Mouse (Mus musculus): ENCODE data around the gene Parvg.

Gene Parvg

DNA sequence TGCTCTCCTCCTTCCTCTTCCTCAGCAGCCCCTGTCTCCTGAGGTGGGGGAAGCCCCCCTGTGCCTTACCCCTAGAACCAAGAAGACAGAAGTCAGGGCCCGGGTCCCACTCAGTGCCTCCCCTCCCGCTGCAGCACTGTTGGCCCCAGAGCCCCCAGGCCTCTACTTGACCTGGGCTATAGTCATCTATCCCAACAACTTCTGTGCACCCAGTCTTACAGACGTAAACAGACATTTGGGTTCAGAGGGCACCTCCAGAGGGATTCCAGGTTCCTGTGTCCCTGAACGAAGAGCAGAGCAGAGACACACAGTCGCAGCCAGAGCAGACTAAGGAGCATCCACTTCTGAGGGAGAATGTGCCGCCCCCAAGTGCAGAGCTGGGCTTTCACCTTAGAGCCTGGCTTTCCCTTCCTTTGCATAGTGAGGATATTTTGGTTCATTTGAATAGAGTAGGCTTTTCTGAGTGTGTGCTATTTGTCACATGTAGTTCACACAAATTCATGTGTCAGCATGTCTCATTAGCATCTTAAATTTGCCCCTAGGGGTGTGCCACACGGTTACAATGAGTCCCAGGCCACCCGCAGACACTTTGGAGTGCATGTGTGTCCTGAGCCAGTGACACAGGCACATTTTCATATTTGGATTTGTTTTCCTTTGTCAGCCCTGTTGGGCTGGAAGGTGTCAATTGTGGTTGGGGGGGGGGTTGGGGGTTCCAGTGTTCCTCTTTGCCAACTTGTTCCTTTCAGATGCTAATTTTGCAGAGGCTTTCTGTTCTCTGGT, 22.0 kb upstream of the Parvg start:
- in situ Hi-C loops (cut with MboI, MseI) = no loop called here

DNA sequence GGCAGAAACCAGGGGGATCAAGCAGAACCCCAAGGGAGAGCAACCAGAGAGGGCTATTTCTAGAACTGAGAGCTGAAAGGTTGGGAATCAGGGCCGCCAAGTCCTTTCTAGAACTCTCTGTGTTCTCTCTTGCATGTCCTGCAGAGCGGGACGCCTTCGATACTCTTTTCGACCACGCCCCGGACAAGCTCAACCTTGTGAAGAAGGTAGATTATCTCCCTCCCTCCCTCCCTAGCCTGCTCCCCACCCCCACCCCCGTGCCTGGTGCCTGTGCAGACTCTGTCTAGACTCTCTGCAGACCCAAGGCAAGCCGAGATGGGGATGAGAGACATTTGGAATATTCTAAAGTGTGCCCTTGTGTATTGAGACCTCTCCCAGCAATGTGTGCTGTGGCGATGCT, 20.6 kb upstream of the Parvg start:
- in situ Hi-C loops (cut with MboI, MseI) = no loop called here

DNA sequence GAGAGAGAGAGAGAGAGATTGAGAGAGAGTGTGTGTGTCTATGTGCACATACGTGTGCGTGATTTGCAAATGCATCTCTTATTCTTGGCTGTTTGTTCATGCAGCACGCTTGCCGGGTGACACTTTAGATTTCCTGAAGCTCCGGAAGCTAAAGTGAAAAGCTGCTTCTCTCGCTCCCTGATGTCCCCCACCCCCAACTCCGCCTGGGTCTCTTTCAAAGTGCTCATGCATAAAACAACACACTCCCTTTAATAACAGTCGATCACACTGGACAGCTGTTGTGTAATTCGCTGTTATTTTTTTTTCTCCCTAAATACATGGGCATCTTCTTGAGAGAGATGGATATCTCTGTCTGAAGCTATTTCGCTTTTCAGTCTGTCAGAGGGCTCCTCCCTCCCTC, 18.5 kb upstream of the Parvg start:
- in situ Hi-C loops (cut with MboI, MseI) = no loop called here

DNA sequence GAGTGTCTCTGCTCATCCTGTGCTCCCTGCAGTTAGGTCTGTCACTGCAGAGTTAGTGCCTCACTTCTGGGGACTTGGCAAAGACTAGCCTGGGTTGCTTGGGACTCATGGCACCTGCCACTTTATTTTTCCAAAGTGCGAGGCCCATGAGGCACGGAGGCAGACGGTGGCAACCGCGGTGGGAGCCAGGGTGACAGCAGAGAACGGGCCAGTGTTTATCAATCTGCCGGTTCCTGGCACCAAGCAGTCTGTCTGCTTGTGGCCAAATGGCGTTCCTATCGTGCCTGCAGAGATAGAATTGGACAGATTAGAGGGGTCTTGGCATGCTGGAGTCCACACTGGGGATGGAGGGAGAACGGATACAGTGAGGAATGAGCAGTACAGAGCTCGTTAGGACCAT, 13.6 kb upstream of the Parvg start:
- in situ Hi-C loops (cut with MboI, MseI) = no loop called here

DNA sequence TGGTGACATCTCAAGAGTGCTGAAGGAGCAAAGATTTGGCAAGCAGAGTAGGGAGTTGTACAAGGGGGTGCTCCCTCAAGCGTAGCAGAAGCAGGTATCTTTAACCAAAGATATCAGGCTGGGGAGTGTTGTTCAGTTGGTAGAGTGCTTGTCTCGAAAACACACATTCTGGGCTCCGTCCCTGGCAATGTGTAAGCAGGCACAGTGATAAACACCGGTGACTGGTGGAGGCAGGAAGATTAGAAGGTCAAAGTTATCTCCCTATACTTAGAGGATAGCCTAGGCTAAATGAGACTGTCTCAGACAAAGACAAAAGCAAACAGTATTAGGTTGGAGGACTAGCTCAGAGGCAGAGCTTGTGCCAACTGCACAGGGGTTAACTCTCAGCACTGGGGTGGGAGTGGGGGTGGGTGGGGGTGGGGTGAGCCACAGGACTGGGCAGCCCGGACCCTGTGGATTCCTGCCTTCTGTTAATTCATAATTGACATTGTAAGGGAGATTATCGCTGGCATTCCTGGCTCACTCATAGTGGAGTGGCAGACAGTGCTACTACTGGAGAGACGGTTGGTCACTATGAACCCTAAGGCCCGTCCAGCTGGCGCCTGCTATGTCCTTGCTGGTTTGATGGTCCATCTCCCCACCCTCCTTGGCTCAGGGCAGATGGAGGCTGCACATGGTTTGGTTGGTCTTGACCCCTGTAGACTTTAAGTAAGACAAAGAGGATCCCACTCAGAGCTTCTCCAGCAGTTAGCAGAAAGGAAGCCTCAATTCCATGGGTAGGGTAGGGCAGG, 12.3 kb upstream of the Parvg start:
- in situ Hi-C loops (cut with MboI, MseI) = no loop called here

DNA sequence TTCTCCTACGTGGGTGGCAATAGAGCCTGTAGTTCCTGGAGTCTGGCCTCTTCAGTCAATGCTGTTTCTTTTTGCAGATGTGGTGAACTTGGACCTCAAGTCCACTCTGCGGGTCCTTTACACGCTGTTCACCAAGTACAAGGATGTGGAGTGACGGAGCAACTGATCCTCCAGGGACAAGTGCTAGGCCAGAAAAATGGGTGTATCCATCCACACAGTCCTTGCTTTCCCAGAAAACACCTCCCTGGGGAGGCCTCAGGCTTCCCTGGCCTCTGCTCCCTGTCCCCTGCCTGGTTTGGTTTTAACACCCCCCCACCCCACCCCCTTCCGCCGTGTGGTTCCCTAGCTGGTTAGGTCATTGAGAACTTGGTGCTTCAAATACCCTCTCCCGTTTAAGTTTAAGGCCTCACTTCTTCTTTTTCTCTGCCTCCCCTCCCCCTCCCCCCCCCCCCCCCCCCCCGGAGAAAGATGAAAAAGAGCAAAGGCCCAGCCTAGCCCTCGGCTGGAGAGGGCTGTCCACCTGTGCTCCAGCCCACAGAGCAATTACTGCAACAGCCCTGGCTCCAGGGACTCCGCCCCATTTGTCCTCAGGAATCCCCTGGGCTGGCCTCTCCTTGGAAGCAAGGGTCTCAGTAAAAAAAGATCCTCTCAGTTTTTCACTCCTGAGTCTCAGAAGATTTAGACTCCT, 10.8 kb upstream of the Parvg start:
- in situ Hi-C loops (cut with MboI, MseI) = no loop called here

DNA sequence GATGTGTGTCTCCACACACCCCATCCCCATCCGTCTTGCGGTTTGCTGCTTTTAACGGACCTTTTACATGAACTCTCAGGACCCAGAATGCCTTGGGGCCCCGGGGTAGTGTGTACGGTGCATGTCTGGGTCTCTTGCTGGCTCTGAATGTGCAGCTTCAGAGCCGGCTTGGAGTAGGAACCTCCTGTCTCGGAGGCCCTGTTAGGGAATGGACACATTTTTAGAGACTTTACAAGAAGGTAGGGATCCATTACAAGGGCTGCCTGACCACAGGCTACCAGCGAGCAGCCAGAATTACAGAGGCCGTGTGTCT, 10.3 kb upstream of the Parvg start:
- in situ Hi-C loops (cut with MboI, MseI) = no loop called here

- in situ Hi-C loops (cut with MboI, MseI) = no loop called here
Observed at GRCm38 (mm10) chr15:84314420-84315080, 9.3 kb upstream of the Parvg start.

GRCm38 (mm10) chr15:84315276-84316046, 8.4 kb upstream of the Parvg start:
- in situ Hi-C loops (cut with MboI, MseI) = no loop called here

DNA sequence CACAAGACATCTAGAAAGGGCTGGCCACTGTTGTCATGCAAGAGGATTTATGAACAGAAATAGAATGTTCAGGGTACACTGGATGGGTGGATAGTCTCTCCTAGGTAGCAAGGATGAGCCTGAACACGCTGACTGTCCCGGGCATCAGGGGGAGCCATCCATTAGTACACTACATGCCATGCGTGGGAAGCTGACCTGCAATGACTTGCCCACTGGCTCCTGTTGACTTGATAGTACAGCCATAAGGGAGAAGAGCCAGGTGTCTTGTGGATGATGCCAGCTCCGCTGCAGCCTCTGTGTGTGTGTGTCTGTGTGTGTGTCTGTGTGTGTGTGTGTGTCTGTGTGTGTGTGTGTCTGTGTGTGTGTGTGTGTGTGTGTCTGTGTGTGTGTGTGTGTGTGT, 4.4 kb upstream of the Parvg start:
- in situ Hi-C loops (cut with MboI, MseI) = no loop called here

GRCm38 (mm10) chr15:84321544-84322174, 2.2 kb upstream of the Parvg start:
- in situ Hi-C loops (cut with MboI, MseI) = no loop called here

GRCm38 (mm10) chr15:84324870-84325553, 1.2 kb downstream of the Parvg start:
- in situ Hi-C loops (cut with MboI, MseI) = no loop called here

DNA sequence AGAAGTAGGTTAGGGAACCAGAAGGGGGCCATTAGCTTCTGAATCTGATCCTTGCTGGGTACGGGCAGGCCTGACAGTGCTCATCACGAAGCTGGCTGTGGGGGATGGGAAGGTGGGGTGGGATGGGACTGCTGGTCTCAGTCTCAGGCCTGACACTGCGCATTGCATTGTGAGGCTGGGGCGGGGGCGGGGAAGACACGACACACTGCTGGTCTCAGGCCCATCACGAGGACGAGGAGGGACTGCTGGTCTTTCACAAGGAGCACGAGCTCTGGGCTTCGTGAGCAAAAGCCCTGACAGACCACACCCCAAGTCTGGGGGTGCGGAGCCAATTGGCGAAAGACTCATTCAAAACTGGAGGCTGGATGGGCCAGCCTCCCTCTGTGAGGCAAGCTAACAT, 1.9 kb downstream of the Parvg start:
- in situ Hi-C loops (cut with MboI, MseI) = no loop called here

- in situ Hi-C loops (cut with MboI, MseI) = no loop called here
Observed at GRCm38 (mm10) chr15:84328870-84329269, 5.0 kb downstream of the Parvg start.

DNA sequence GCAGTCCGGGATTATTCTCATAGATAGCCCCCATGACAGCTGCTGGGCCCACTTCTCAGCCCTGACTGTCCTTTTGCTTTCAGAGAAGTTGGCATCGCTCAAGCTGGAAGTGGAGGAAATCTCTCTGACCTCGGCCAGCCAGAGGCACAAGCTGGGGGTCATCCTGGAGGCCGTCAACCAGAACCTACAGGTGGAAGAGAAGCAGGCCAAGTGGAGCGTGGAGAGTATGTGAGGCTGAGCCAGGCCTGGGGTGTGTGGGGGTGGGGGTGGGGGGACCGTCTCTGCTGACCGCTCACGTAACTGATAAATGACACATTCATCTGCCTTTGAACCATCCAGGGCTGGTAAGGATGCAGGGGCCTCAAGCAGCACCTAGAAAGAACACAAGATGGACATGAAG, 6.1 kb downstream of the Parvg start:
- in situ Hi-C loops (cut with MboI, MseI) = no loop called here

GRCm38 (mm10) chr15:84331066-84331612, 7.3 kb downstream of the Parvg start:
- in situ Hi-C loops (cut with MboI, MseI) = no loop called here

DNA sequence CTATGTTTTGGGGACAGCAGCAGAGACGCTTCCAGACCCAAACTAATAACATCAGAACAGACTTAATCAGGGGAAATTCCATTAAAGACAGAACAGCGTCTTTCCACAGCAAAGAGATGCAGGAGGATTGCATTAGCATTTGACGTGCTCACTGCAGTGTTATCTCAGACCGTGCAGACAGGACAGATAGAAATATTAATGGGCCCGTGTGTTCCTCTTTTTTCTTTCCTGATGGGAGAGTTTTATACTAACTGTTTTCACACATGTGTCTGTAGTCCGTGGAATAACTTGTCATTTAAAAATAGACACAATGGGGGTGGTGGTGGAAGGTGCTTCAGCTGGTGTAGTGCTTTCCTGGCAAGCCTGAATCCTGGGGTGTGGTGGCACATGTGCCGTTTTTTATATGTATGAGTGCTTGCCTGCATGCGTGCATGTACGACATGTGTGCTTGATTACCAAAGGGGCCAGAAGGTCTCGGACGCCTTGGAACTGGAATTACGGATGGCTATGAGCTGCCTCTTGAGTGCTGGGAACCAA, 12.5 kb downstream of the Parvg start:
- in situ Hi-C loops (cut with MboI, MseI) = no loop called here

- in situ Hi-C loops (cut with MboI, MseI) = no loop called here
Observed at GRCm38 (mm10) chr15:84337599-84337998, 13.8 kb downstream of the Parvg start.

DNA sequence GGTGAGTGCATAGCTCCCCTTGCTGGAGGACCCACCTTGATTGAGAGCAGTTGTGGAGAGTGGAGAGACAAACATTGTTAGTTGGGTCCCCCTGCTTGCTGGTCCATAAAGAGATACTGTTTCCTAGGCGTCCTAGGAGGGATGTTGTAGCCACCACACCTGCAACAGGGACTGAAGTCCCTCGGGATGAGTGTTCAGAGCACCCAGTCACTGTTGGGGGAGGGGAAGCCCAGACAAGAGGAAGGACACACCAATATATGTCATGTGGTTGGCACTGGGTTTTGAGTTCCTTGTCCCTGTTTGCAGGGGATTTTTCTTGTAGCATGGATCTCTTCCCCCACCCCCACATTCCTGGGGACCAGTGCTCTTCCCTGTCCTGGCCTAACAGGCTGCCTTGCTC, 17.1 kb downstream of the Parvg start:
- in situ Hi-C loops (cut with MboI, MseI) = loop anchor here in 1 of 2 experiments (10.0 kb wide), 1 partner anchor 864 kb away; the partner anchor contains the start of gene Fbln1

Measured in T-helper 17 cell (primary cell).